Comparison of ENCODE assay signal across 18 mouse cellular contexts in the genomic region with DNA sequence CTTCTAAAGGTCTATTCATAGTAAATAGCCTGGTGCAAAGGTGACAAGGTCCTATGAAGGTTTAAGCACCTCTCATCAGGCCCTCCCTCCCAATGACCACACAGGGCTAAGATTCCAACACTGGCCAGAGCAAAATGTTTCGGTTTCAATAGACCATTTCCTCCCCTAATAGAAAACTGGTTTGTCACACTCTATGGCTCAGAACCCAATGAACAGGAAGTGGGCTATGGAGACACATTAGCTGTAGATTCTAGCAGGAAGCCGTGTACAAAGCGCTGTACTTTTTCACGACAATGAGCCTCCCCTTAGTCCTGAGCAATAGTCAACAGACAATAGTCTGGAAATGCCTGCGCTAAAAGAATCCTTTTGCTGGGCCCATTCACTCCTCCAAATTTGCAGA.
A peak's percentile ranks its signal among the peaks of the same experiment; 100 is the strongest.
DNase-seq lines count a peak whose midpoint lies in the region; ATAC-seq lines count a peak whose summit lies in the region.
"Had no signal": no experiment of that assay in that cellular context is flagged by ENCODE, and none has a peak within 500 bp of the region (broad histone marks: within the 10 kb centered on the region; RNA-seq: fewer than 3 reads in every experiment).

No protein-coding gene starts in this region.

- ATAC-seq in CD4-positive, CD25-positive, alpha-beta regulatory T cell, adult 4 months: peak; percentile 97
- ATAC-seq in activated CD4-positive, CD25-positive, alpha-beta regulatory T cell, adult 4 months: peak; percentile 85
- peak; percentile 70; the same call in 1 of the 2 replicates for ATAC-seq in monocyte, adult 5-6 weeks (replicated peaks; ENCODE audit: insufficient number of reproducible peaks, low FRiP score, low TSS enrichment, poor library complexity, severe bottlenecking)
- ATAC-seq: hindbrain, postnatal 0 days had no signal

- DNase-seq in B cell, adult 2 months: peak; percentile 2 to 3
- no peak for DNase-seq in spleen, postnatal 10 days (ENCODE audit: low spot score in 2 of 2)
- DNase-seq in adrenal gland, postnatal 4 days (ENCODE audit: low spot score in 2 of 2): no peak
- no peak for DNase-seq in gastrocnemius, postnatal 36 days
- DNase-seq: adrenal gland, postnatal 14 days; cerebellum, adult 2 months; gastrocnemius, postnatal 14 days; kidney, adult 8-10 months; kidney, postnatal 4 days; liver; lung, adult 2 months; lung, postnatal 36 days; spleen, adult 18-20 months; thymus, postnatal 25 days had no signal

- intact Hi-C loops in gastrocnemius, postnatal 36 days (cut with DNase I): no loop called here

Comparison
In these comparisons a context has a peak if more than half of its experiments do, and no peak if none do; other contexts are left out.
1. DNase-seq: peak in B cell, adult 2 months (2 of 2); none in spleen, postnatal 10 days (0 of 2), adrenal gland, postnatal 4 days (0 of 2) and gastrocnemius, postnatal 36 days (0 of 2).
2. Peak in every context shown above with its lines, with median percentiles within 50 percentile points of each other: ATAC-seq.